Mouse (Mus musculus) kidney, adult 9 months (tissue): ENCODE results near the gene Mindy1.

Source experiments
- DNase-seq: peaks from one replicate; pipeline ENCODE4 v3.0.0; 2022

The Mindy1 gene

GRCm38 (mm10) chr3:95295321-95296102 is 14.4 kb downstream of the Mindy1 start:
- peak; percentile 82 for DNase-seq

- peak; percentile 80 for DNase-seq
Observed at GRCm38 (mm10) chr3:95296103-95296469, 14.9 kb downstream of the Mindy1 start.

GRCm38 (mm10) chr3:95298018-95298417 is 16.9 kb downstream of the Mindy1 start:
- no peak for DNase-seq

GRCm38 (mm10) chr3:95301204-95301796 is 20.2 kb downstream of the Mindy1 start:
- no peak for DNase-seq

- no peak for DNase-seq
Observed at GRCm38 (mm10) chr3:95306244-95306643, 25.1 kb downstream of the Mindy1 start.

GRCm38 (mm10) chr3:95307100-95307499 is 26.0 kb downstream of the Mindy1 start, which contains the start of gene Anxa9:
Gene Anxa9 (minus strand): TSS chr3:95307176.
- no peak for DNase-seq

- DNase-seq: no peak
Observed at GRCm38 (mm10) chr3:95310496-95310895, 29.4 kb downstream of the Mindy1 start.

- peak; percentile 92 for DNase-seq
Observed at GRCm38 (mm10) chr3:95310968-95311882, 30.1 kb downstream of the Mindy1 start.

- DNase-seq: no peak
Observed at GRCm38 (mm10) chr3:95312623-95313022, 31.5 kb downstream of the Mindy1 start.

- DNase-seq: no peak
Observed at GRCm38 (mm10) chr3:95313476-95313875, 32.3 kb downstream of the Mindy1 start.

- DNase-seq: no peak
Observed at GRCm38 (mm10) chr3:95314075-95314474, 32.9 kb downstream of the Mindy1 start.

- no peak for DNase-seq
Observed at GRCm38 (mm10) chr3:95314486-95315093, 33.4 kb downstream of the Mindy1 start, which contains the start of gene Cers2. Gene Cers2 (plus strand): TSS chr3:95314791.

GRCm38 (mm10) chr3:95315094-95315843 is 34.1 kb downstream of the Mindy1 start:
- DNase-seq: peak; percentile 91

GRCm38 (mm10) chr3:95315844-95316550 is 34.9 kb downstream of the Mindy1 start:
- no peak for DNase-seq

GRCm38 (mm10) chr3:95317414-95318080 is 36.4 kb downstream of the Mindy1 start:
- DNase-seq: peak; percentile 86

GRCm38 (mm10) chr3:95318548-95318947 is 37.4 kb downstream of the Mindy1 start:
- DNase-seq: peak; percentile 92

- no peak for DNase-seq
Observed at GRCm38 (mm10) chr3:95319110-95319509, 38.0 kb downstream of the Mindy1 start.

- no peak for DNase-seq
Observed at GRCm38 (mm10) chr3:95319701-95320625, 38.8 kb downstream of the Mindy1 start.

GRCm38 (mm10) chr3:95323429-95323828 is 42.3 kb downstream of the Mindy1 start:
- DNase-seq: peak; percentile 63
